Mouse (Mus musculus): ENCODE measurements at regions not wholly inside any gene's neighbourhood (a gene's known extent, or its start where the extent isn't known, plus 50 kb on each side); places are given as distances from the start of the nearest gene placed in this dataset.

DNA sequence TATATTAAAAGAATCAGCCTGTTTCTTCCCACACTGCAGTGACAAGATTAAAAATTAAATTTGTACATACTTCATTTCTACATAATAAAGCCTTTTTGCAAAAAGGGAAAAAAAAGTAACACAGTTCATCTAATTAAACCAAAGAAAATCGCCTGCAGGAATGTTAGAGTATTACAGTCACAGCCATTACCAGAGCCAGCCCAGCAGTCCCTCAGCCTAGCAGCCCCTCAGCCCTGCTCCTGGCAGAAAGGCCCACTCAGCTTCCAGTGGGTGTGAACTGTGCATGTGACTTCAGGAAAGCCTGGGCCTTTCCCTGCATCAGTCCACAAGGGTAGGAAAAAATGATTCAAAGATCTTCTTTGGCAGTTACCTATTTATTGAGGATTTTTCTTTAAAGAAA, 256.8 kb upstream of the 3110018I06Rik start:
- DNase-seq (ENCODE audit: low spot score in 2 of 2) = no peak

DNA sequence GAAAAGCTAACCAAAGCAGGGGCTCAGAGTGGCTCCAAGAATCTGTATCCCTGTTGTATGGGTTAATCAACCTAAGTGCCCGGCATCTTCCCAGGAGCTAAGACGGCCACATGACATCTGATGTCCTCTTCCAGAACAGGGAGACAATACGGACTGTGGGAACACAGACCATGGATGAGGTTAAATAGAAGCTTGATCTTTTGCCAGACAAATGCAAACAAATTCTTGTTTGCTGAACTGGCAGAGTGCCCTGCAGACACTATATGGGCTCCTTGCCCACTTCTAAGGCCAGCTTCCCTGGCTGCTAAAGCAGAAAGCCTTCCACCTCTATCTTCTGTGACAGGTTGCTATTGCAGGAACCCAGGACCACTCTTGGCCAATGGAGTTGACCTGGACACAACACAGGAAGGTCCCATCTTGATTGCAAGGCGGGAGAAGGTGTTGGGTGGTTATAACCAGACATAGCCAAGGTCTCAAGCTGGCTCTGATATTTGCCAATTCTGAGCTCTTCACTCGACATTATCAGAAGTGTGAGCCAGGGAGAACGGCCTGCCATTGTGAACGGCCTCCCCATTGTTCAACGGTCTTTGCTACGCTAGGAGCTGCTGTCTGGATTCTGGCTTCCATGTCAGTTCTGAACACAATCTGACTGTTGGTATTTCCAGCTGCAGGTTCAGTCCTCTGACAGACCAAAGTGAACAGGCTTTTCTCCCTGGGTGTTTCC, 237.5 kb upstream of the 3110018I06Rik start:
- no peak for DNase-seq (ENCODE audit: low spot score in 2 of 2)

DNA sequence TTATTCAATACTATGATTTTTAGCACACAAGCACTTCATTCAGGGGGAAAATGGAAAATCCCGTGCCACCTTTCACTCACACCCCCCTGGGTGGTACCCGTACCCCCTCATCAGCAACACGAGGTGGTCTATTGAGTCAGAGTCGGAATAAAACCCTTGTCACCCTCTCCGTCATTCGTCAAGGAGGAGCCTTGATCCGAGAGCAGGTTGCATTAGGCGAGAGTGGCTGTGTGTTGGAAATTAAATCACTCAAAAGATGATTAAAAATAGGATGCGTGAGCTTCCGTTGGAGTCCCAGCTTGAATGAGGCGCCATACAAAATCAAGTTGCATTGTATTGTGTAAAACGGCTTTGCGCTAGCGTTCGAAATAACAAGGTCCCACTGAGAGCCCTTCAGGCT, 236.5 kb upstream of the 3110018I06Rik start:
- no peak for DNase-seq (ENCODE audit: low spot score in 2 of 2)

DNA sequence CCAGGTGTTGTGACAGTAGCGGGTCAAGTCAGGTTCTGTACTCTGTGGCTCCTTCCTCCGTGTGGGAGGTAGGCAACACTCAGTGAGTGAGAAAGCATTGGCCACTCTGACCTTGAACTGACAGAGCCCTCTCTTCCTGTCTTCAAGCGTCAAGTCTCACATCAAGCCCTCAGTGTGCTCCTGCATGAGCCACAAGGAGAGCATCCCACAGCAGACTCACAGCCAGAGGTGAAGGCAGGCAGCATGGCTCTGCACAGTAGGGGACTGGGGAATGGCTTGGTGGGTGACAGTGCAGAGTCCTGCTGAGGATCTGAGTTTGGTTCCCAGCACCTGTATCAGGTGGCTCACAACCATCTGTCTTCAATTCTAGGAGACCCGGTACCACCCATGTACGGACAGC, 226.4 kb upstream of the 3110018I06Rik start:
- no peak for DNase-seq (ENCODE audit: low spot score in 2 of 2)

DNA sequence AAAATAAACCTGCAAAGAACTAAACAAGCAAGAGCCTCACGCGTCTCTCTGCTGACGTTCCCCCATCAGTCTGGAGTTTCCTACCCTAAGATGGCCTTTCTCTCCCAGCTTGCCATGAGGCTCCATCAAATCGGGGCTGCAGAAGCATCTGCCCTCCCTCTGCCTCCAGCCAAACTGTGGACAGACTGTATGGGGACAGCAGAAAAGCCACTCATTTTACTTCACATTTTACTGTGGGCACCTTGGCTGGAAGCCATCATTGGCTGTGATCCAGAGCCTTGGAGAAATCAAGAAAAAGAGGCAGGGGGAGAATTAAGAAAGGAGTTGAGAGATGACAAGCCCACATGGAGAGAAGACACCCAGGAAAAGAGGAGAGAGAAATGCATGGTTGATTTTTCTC, 225.9 kb upstream of the 3110018I06Rik start:
- DNase-seq (ENCODE audit: low spot score in 2 of 2) = no peak

DNA sequence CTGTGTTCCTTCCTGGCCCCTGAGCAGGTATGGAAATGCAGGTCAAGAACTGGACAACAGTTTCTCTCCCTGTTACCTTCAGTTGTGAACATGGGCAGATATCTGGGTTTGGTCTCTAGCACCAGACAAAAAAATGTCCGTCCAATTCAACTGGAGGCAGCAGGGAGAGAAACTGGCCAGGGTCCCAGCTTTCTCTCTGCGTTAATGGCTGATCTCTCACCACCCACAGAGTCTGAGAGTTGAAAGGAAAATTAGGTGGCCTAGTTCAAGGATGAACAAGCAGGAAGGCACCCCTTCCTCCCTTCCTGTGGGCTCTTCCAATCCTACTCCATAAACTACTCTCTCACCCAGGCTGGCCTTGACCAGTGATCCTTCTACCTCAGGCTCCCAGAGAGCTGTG, 221.7 kb upstream of the 3110018I06Rik start:
- no peak for DNase-seq (ENCODE audit: low spot score in 2 of 2)

DNA sequence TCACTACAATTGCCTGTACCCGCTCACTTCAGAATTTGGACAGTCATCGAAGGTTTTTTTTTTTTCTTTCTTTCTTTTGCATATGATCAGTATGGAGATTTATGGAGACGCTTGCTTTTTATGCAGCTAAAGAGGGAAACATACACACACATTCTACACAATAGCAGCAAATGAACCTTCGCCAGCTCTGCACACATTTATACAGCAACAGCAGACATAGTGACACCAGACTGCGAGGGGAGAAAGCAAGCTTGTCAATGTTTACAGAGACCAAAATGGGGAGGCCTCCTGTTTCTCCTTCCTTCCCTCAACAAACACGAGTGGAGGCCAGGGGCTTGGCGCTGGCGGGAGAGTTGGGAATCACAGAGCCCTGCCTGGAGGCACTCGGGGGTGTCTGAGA, 202.8 kb upstream of the 3110018I06Rik start:
- DNase-seq (ENCODE audit: low spot score in 2 of 2) = no peak

DNA sequence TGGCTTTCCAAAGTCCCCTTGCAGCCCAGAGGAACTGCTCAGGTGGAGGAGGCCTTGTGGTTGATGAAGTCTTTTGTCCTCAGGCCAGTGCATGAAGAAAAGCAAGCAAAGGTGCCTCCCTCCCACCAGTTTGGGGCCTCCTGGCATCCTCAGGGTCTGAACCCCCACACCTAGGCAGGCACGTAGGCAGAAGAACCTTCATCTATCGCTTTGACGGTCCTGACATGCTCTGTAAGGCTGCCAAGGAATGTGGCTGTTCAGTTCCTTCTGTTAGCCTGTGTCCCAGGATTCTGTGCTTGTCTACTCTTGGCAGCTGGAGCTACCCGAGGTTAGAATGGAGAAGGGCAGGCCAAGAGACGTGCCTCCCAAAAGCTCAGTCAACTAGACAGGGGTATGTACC, 197.1 kb upstream of the 3110018I06Rik start:
- no peak for DNase-seq (ENCODE audit: low spot score in 2 of 2)

DNA sequence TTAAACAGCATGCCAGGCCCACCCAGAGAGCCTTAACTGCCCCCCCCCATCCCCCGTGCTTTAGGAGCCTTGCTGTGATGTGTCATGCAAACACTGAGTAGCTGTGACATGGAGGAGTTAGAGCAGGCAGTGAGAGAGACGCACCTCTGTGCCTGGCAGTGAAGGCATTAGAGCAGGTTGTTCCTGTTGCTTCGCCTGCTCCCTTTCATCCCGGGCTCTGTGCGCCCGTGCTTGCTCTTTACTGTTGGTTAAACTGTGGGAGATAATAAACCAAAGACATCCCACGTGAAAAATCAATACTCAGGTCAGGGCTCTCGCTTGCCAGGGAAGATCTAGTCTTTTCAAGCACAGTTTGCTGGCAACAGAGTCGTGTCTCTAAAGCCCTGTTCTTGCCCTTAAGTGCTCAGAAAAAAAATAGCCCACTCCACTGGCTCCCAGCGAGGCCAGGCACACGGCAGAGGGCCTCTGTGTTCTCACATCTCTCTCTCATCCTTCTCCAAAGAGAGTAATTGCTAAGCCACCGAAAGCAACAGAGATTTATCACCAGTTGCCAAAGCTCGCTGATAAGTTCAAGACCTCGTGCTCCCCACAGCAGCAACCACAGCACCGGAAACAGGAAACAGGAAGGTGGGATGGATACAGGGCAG, 181.2 kb upstream of the 3110018I06Rik start:
- no peak for DNase-seq (ENCODE audit: low spot score in 2 of 2)

DNA sequence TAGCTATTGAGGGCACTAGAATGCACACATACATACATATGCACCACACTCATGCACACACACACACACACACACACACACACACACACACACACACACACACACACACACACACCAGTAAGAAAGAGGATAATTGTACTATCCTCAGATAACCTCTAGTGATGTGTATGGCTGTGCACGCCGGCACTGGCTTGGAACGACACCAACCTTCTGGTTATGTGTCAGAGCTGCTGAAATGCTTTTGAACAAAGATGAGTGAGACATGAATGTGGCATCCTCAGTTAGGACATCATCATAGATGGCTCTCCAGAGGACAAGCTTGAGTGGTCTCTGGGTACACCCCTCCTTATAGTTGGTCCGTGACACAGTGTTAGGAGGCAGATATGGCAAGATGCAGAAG, 173.0 kb upstream of the 3110018I06Rik start:
- DNase-seq (ENCODE audit: low spot score in 2 of 2) = no peak

DNA sequence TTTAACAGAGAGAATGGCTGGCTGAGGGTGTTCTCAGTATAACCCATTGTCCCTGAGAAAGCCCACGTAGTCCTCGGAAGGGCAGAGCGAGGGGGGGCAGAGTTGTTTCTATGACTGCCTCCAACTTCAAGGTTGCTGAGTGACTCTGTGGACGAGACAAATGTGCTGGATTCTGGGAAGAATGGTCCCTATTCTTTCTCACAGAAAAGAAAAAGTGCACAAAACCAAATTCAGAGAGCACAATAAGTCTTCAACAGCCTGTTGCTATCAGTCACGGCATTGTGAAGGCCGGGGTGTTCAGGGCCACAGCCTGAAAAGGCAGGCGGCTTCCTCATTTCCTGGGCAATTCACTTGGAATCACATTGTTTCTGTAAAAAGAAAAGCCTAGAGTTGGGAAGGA, 165.6 kb upstream of the 3110018I06Rik start:
- DNase-seq (ENCODE audit: low spot score in 2 of 2) = no peak

DNA sequence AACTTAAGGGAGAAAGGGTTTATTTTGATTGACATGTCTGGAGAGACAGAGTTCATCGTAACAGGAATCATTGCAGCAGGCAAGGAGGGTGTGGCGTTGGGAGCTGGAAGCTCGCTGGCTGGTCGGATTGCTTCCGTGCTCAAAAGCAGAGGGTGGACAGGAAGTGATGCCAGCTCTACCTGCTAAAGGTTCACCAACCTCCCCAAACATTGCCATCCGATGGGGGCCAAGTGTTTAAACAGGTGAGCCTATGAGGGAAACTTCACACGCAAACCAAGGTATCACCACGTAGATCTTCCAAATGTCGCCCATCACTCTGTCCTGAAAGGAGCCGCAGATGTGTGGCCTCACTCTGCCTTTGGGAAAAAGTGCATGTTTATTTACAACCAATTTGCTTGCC, 162.3 kb upstream of the 3110018I06Rik start:
- DNase-seq (ENCODE audit: low spot score in 2 of 2) = no peak

DNA sequence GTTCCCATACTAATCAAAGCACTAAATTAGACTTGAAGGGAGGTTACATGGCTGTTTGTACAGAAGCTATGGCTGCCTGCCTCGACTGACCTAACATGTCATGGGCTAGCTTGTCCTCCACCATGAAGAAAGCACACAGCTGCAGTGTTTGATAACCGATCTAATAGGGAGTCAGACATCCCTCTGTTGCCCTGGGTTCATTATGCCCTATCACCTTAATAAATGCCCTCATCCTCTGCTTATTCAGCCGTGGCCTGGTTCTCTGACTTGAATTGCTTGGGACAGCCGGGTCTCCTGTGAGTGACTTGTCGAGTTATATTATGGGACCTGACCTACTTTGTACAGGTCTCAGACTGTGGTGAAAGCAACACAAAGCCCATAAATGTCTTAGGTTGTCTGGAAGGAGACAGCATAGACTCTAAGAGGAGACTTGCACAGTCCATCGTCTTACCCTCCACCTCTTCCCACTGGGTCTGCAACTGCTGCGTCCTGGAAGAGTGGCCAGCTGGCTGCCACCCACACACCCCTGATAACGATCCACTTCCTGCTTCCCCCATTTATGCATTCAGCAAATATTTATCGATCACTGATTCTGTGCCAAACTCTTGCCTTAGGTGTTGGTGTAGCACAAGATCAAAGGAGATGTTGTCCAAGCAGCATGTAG, 161.2 kb upstream of the 3110018I06Rik start:
- no peak for DNase-seq (ENCODE audit: low spot score in 2 of 2)

DNA sequence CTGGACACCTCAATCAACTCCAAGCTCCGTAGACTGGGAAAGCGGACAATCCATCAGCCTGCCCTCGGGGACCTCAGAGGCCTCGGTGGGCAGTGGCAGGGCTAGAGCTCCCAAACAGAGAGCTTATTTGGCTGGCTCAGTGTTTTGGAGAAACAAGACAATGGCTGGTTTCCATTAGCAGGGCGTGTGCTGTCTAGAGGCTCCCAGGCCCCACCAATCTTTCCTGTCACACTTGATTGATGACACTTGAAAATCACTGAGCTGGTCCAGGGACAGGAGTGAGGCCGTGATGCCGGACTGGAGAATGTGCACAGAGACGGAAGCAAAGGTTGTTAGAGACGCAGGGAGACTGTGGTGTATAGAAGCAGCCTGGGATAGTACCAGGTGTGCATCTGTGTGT, 159.4 kb upstream of the 3110018I06Rik start:
- no peak for DNase-seq (ENCODE audit: low spot score in 2 of 2)

DNA sequence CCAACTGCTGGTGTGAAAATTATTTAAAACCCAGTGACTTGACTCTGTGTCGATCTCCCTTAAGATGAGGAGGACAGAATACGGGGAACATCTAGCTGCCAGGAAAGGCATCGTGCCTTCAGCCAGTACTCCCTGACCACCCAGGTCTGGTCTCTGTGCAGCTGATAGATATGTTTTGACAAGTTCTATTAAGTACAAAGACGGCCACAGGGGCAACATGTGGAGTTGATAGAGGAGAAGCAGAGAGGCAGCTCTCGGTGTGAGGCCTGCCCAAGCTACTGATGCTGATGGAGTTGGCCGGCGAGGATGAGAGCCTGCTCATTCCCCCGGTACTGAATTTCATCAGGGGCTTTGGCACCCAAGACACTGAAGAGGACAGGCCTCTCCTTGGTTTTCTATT, 154.1 kb upstream of the 3110018I06Rik start:
- DNase-seq (ENCODE audit: low spot score in 2 of 2) = no peak

DNA sequence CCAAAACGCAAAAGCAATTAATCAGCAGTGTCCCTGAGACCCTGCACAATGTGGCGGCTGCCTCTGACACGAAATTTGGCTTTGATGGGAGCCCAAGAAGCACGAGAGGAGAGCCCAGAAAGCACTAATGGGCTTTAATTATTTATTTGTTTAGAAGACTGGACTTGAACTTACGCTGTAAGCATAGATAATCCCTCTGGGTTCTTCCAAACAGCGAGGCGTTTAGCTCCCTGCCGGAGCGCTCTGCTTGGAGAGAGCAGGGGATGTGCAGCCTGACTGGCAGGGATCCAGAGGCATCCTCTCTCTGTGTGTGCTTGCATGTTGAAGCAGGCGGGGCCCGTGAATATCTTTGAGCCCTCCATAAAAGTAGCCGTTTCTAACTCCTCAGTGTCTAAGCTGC, 153.3 kb upstream of the 3110018I06Rik start:
- no peak for DNase-seq (ENCODE audit: low spot score in 2 of 2)

DNA sequence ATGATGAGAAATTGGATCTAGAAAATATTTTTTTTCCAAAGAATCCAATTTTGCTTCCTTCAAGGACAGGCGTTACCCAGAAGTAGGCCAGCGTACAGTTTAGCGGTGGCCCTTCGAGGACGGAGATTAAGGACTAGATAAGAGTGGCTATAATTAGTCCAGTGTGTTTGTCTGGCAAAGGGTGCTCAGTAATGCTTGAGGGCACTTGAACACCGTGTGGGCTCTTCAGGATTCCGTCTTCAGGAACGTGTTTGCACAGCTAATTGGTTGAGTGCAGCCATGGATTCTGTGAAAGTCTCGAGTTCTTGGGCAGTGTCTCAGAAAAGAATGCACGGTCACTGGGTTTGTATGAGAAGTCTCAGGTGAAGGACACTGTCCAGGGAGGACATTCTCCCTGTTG, 149.7 kb upstream of the 3110018I06Rik start:
- DNase-seq (ENCODE audit: low spot score in 2 of 2) = no peak

DNA sequence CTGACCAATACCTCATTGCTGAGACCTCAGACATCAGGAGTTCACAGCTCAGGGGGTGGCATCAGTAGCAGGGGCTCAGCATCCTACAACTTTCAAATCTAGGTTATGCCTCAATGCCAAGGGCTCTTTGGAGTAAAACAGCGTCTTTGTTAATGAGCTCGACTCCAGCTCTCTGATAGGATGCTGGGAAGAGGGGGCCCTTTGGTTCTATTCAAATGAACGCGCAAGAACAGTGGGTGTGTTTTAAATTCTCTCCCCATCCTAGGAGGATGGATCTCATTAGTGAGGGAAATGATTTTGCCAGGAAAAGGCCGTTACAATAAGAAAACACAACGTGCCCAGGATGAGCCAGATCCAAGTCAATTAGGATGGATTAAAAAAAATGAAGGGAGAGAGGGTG, 132.2 kb upstream of the 3110018I06Rik start:
- DNase-seq (ENCODE audit: low spot score in 2 of 2) = no peak

DNA sequence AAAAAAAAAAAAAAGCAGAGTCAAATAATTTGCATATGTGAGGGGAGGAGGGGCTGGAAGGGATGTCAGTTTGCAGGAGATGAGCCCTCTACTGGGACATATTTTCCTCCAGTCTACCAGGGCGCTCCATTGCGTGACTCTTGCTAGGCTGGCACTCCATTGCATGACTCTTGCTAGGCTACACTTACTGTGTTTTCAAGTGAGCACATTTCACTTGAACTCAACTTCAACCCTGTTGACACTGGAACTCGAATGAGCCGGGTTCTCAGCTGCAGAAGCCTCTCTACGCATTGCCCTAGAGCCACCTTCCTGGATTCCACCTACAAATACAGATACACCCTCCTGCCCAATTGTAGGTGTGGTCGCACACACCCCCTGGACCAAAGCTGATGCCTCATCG, 131.5 kb upstream of the 3110018I06Rik start:
- no peak for DNase-seq (ENCODE audit: low spot score in 2 of 2)

DNA sequence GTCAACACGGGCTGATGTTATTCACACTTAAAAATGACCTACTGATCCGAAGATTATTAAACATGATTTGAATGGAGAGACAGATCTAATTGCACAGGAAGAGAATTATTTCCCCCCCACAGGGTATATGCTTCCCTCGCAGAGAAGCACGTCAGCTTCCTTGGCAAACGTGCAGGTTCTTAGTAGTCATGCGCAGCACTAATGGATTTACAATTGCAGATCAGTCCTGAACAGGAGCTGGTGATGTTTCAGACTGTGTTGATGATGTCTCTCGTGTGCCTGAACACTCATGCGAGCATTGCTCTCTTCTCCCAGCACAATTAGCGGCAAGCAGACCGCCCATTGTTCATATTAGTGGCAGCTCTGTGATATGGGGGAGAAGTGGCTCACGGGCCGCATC, 127.9 kb upstream of the 3110018I06Rik start:
- DNase-seq (ENCODE audit: low spot score in 2 of 2) = no peak

DNA sequence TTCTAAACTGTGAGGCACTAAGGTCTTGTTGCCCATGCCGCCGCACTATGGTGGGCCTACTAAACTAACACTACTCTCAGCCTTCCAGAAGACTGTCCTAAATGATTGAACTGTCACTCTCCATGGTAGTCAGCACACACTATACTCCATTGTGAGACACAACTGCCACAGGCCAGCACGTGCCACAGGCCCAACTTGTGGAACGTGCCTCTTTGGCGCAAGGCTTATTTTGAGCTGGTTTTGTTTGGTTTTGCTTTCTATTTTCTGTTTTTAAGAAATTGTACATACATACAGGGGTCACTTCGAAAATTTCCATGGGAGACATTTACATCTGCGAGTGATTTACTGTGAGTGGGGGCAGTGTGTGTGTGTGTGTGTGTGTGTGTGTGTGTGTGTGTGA, 126.8 kb upstream of the 3110018I06Rik start:
- DNase-seq (ENCODE audit: low spot score in 2 of 2) = no peak

DNA sequence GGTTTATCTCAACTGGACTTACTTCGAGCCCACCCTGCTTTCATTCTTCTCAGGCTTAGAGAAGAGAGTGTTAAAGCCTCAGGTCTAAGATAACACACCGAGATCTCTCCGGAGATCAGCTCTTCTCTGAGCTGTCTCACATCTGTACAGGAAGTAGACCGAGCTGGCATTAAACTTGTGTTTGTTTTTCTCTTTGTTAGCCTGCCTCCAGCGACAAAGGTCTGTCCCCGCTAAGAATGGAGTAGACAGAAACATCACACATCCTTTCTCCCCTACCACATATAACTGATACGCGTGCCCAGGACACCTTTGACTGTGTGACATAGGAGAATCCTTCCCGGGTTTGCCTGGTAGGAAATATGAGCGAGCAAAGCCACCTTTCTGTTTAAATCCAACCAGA, 126.3 kb upstream of the 3110018I06Rik start:
- peak; percentile 3 to 10 for DNase-seq (ENCODE audit: low spot score in 2 of 2)

DNA sequence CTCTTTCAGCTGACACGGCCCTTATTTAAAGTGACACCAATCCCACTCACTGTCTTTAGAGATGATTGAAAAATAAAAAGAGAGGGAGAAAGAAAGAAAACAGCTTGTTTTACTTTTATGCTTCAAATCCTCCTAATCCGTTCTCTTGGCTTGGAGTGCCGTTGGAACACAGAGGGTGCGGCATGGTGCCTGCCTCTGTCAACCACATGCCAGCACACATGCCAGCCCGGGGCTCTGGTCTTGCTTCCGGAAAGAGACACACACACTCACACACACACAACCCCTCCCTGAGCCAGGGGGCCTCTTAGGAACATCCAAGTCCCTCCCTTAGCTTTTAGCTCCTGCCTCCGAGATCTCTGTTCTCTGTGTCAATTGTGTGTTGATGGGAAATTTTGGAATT, 116.2 kb upstream of the 3110018I06Rik start:
- no peak for DNase-seq (ENCODE audit: low spot score in 2 of 2)
